Mouse (Mus musculus) MN1 (cell line): ENCODE measurements at regions not wholly inside any gene's neighbourhood (a gene's known extent, or its start where the extent isn't known, plus 50 kb on each side); places are given as distances from the start of the nearest gene placed in this dataset.

Experiments
- DNase-seq: peaks from one replicate; pipeline ENCODE4 v3.0.0-alpha.2; 2016; ENCODE audit warnings: low spot score

DNA sequence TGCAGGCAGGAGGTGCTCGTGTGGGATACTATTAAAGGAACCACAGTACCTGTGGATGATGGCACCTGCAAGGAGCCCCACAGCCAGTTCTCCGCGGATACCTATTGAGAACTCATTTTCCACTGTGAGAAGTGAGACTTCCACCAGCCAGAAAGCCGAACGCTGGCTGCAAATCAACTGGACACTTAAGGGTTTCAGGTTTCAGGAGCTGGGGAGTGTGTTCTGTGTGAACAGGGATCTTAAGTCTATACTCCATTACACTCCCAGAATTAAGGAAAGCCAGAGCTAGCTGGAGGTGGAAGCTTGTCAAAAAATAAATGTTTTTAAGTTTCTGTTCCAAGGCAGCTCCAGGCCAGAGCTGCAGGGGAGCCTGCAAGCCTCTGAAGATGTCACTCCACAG is 99.8 kb upstream of the Rybp start:
- peak; percentile 17 for DNase-seq

DNA sequence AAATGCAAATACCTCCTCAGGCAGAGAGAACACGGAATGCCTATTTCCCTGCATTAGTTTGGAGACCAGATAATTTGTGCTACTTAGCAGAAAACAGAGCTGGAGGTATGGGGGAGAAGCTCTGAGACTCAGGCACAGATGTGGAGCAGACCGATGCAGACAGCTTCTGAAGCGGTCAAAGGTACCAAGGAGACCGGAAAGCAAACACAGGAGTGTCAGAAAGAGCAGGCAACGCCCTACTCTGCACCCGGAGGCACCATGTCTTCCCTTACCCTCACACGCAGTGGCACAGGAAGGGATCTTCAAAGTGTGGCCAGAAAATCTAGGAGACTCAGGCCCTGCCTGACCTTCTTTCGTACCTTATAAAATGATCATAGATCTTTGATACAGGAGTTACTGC is 98.4 kb upstream of the Rybp start:
- no peak for DNase-seq

DNA sequence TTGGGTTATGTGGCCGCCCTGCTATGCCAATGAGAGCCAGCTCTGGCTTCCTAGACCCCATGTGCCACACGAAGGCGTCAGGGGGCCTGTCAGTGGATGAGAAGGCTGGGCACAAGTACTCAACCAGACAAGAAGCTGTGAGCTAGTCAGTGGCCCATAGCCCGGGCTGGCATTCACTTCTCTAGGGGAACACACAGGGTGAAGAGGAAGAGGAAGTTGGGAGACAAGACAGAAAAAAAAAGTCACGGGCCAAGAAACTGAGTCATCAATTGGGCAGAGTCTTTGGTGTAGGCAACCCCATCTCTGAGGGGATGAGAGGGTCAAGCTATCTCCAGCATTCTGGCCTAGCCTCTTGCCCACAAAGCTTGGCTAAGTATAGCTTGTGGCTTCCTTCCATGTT is 93.8 kb upstream of the Rybp start:
- no peak for DNase-seq

DNA sequence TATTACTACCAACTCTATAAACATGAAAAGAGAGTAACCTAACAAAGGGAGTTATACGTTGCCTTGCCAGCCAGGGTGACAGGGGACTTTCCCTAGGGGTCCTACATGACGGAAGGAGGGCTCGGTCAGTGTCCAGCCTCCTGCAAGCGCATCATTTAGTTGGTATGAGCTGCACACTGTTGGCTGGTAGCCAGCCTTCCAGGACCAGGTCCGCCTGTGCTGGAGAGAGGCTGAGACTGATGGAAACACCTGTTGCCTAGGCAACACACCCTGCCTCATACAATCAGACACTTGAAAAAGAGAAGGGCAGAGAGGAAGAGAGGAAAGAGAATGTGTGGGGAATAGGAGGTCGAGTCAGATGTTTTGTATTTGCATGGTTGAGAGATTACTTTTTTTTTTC is 93.3 kb upstream of the Rybp start:
- peak; percentile 82 for DNase-seq

DNA sequence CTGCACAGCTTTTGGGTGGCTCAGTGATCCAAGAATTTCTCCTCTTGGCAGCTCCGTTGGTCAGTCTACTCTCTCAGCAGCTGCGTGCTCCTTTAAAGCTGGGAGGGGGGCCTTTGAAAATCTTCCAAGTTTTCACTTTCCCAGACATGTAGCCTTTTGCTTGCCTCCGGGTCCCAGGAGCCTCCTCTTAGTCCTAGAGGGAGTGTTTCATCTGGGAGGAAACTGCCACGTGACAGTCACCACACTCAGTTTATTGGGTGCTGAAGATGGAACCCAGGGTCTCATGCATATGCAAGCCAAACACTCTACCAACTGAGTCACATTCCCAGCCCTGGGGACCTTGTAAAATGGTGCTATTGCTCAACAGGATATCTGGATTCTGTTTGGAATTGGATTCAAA is 92.5 kb upstream of the Rybp start:
- DNase-seq: no peak

- DNase-seq: peak; percentile 31
Observed at GRCm38 (mm10) chr6:100378533-100378874, 91.2 kb upstream of the Rybp start.

DNA sequence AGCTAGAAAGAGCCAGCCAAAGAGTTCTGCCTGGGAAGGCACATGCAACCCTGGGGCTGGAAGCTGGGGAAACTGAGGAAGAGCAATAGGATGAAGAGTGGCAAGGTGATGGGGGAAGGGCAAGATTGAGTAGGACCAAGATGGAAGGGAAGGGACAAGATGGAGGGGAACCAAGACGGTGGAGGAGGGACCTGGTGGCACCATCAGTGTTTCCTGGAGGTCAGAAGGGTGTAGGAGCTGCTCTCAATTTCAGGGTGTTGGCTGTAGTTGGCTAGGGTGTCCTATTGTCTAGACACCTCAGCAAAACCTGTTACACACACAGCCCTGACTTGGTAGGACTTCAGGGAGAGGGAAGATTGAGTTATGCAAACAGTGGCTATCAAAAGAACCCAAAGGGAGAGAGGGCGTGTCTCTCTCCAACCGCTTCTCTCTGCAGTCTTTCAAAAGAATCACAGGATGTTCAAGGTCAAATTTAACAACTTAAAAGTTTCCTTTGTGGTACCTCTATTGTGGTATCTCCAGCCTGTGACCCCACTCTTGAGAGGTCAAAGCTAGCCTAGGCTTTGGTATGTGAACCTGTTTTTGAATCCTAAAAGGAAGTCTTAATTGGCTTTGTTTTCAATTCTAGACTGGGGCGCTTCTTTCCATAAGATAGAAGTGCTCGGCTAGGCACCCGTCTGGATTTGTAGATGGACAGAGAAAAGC is 90.7 kb upstream of the Rybp start:
- DNase-seq: no peak

DNA sequence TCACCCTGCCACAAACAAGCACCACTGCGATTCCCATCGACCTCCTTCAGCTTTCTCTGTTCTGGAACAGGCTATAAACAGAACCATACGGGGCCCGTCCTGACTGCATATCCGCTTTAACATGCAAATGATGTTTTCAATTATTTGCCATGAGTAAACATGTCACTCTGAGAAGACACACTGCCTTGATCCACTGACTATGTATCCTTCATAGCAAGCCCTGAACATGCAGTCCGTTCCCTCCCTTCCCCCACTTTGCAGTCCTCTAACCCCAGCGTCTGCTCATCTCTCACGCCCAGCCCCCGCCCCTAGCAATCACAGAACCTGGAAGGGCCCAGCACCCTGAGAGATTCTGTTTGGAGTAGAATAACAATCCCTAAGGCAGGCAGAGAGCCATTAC is 89.4 kb upstream of the Rybp start:
- no peak for DNase-seq

- no peak for DNase-seq
Observed at GRCm38 (mm10) chr6:100370828-100371227, 83.5 kb upstream of the Rybp start.

- no peak for DNase-seq
Observed at GRCm38 (mm10) chr6:100370358-100370757, 83.1 kb upstream of the Rybp start.

- DNase-seq: peak; percentile 13
Observed at GRCm38 (mm10) chr6:100366231-100366630, 78.9 kb upstream of the Rybp start.

GRCm38 (mm10) chr6:100365791-100366190 is 78.5 kb upstream of the Rybp start:
- DNase-seq: no peak

DNA sequence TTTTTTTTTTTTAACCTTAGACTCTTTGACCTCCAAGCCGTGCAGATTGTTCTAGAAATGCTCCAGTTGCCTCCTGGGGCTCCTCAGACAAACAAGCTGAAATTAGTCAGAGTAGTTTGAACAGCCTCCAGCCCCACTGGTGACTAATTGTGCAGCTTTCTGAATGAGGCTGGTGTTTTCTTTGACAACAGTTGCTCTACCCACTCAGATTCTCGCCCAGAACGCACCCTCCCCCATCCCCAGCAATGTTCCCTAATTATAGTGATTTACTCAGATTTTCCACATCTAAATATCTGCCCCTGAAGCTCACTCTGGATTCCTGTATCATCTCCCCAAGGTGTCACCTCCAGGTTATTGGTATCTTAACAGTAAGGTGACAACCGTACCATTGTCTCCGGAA is 76.4 kb upstream of the Rybp start:
- DNase-seq: no peak

DNA sequence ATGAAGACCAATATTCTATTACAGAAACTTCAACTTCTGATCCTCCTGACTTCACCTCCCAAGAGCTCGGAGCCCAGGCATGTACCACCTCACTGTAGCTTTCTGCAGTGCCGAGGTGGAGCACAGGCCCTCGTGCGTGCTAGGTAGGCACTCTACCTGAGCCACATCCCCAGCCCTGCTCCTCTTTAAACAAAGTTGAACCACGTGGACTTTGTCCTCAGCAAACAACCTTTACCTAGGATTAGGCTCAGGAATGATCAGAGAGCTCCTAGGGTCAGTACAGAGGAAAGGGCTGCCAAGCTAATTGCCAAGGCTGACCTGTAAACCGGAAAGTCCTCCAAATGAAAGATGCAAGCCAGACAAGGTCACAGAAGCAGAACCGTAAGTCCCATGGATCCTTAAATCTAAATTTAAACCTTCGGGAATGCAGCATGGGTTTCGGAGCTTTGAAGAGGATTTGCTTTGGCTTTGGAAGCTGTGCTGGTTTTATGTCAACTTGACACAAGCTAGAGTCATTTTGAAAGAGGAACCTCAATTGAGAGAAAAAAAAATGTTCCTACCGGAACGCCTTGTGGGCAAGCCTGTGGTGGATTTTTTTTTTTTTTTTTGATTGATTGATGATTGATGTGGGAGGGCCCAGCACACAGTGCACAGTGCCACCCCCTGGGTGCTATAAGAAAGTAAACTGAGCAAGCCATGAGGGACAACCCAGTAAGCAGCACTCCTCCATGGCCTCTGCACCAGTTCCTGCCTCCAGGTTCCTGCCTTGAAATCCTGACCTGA is 69.5 kb upstream of the Rybp start:
- DNase-seq: no peak

GRCm38 (mm10) chr6:100355858-100356257 is 68.6 kb upstream of the Rybp start:
- no peak for DNase-seq

DNA sequence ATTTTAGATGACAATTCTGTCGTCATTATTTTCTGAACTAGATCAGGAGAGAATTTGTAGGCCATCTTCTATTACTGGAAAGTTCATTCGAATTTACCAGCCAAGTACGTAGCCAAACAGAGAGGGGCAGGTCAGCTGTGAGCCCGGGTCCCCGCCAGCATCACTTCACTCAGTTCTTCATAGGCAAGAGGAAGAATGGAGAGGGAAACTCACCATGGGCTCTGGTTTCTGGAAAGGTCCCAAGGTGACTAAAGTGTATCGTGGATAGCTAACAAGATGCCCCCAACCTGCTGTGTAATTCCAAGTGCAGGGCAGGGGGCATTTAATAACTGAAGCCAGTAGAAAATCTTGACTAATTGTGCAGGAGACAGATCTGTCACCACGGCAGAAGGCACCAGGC is 60.2 kb upstream of the Rybp start:
- no peak for DNase-seq

DNA sequence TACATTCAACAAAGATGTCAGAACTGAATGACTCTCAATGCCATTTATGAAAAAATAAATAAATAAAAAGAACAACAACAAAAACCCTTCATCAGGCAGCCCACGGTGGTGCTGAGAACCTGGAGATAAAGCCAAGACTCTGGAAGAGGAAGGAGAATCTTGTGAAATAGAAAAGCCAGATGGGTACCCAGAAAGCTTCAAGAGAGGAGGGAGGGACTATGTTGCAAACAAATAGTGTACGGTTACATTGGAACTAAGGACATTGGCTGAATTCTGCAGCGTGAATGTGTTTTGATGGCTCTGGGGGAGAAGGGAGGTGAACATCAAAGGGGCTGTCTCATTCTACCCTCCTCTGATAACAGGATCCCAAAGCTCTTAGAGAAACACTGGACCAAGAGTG is 57.8 kb upstream of the Rybp start:
- no peak for DNase-seq

DNA sequence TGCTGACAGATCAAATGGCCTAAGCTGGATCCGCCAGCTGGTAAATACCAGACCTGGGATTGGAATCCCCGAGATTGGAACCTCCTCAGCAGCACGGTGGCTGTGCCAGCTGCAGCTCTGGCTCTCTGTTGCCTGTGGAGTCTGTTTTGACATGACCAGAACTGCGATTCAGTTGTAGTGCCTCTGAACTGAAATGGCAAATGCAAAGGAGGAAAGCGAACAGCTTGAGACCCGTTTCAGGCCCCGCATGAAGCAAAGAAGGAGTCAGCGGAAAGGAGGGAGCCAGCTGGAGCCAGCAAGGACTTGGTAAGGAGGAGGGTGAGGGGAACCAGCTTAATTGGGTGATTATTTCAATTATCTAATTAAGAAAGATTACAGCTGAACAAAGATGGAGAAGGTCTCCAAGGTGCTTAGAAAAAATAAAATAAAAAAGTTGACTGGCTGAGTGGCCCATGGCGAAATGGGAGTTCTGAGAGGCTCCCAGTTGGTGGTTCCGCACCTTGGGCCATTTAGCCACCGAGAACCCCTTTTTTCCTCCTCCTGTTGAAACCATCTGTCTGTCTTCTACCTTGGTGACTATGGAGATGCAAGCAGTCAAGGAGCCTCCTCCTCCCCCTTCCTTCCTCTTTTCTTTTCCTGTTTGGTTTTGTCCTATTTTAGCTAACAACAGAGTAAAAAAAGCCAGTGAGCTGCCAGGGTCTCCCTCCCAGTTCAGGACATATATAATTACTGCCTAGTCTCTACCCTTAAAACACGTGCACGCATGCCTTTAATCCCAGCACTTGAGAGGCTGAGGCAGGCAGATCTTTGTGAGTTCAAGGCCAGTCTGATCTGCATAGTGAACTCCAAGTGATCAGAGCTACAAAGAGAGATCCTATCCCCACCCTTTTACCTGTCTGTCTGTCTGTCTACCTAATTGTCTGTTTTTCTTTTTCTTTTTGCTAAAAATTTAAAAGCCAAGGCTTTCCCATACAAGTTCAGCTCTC is 54.3 kb upstream of the Rybp start:
- DNase-seq: no peak

- no peak for DNase-seq
Observed at GRCm38 (mm10) chr6:100338291-100338690, 51.0 kb upstream of the Rybp start.
